Mouse (Mus musculus) neural tube, embryonic 13.5 days (tissue): ENCODE results near the gene C1qtnf5. TPM values are rescaled to one million over a fixed set of nuclear protein-coding genes. Genes with fewer than 3 reads are reported as not detected.

Experiments used
- ATAC-seq: fragments of 200-750 bp; cut with Nextera tagmentation; 2 replicates; pipeline ENCODE4 v1.8.0; 2017; ENCODE audit warnings: low read depth, mild to moderate bottlenecking, moderate TSS enrichment, moderate library complexity
- H3K27ac ChIP-seq: fragments of 300-500 bp; sonication (generic); replicated peaks from 2 replicates; pipeline ENCODE4 v1.5.1; 2015; ENCODE audit warnings: moderate library complexity, mild to moderate bottlenecking, inconsistent platforms
- H3K27me3 ChIP-seq: fragments of 300-500 bp; sonication (generic); 2 replicates; pipeline ENCODE4 v1.6.1; 2015; ENCODE audit warnings: mild to moderate bottlenecking, inconsistent platforms
- H3K36me3 ChIP-seq: fragments of 300-500 bp; sonication (generic); 2 replicates; pipeline ENCODE4 v1.6.1; 2015; ENCODE audit warnings: mild to moderate bottlenecking, inconsistent platforms
- H3K4me1 ChIP-seq: fragments of 300-500 bp; sonication (generic); replicated peaks from 2 replicates; pipeline ENCODE4 v1.6.1; 2015; ENCODE audit warnings: inconsistent platforms
- H3K4me2 ChIP-seq: fragments of 300-500 bp; sonication (generic); 2 replicates; pipeline ENCODE4 v1.6.1; 2015; ENCODE audit warnings: inconsistent platforms, mild to moderate bottlenecking, moderate library complexity
- H3K4me3 ChIP-seq: fragments of 300-500 bp; sonication (generic); 2 replicates; pipeline ENCODE4 v1.5.1; 2015; ENCODE audit warnings: mild to moderate bottlenecking, inconsistent platforms
- H3K9ac ChIP-seq: fragments of 300-500 bp; sonication (generic); 2 replicates; pipeline ENCODE4 v1.6.1; 2015; ENCODE audit warnings: moderate library complexity, mild to moderate bottlenecking, inconsistent platforms
- H3K9me3 ChIP-seq: fragments of 300-500 bp; sonication (generic); 2 replicates; pipeline ENCODE4 v1.6.1; 2016; ENCODE audit warnings: inconsistent platforms
- WGBS: fragments of 180-500 bp; shearing (Covaris S2); methylation state at CpG from one replicate; pipeline ENCODE4 v1.1.7; 2015; 5-methylcytosine and 5-hydroxymethylcytosine counted together
- polyA plus RNA-seq: library from polyadenylated mRNA; unstranded; fragments of >200 nt; fragmentation: Nextera tagmentation; extraction: Ambion mirVana; gene quantifications from 2 replicates; pipeline ENCODE4 v1.2.1, GENCODE M21; 2015

The C1qtnf5 gene
- polyA plus RNA-seq, 1 experiment from 2014 or later = 3.6 TPM

DNA sequence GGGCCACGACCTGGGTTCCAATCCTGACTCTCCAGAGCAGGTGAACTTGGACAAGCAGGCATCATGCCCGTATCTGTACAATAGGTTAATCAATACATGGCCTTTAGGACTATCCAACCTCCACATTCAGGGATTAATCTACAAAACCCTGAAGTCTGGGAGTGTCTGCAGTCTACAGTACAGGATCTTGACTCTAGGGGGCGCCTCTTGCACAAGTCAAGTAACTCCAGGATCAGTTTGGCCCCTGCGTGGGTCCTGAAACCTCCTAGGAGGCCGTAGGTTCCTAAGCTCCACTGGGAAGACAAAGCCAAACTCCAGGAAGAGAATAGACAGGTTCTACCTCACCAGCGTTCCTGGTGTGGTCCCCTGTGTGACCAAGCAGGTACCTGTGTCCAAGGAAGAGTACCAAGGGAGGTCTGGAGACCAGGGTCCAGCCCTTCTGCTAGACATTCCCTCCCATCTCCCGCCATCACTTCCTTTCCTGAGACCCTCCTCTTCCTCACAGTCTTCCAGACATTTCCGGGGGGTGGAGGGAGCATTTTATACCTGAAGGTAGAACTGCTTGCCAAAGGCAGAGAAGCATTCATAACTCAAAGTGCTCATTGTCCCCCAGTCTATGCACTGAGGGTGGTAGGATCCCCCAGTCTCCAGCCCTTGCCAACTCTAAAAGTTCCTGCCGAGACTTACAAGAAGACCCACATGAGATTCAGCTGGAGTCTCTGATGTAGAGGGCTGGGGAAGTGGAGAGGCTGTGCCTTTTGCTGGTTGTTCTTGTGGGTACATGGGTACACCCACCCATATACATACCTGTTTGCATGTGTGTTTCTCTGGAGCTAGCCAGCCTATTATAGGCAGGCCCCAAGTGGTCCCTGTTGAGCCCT lies 32.4 kb upstream of the C1qtnf5 start:
- Histone ChIP-seq H3K27ac (no peak overlapping the region), H3K36me3 (no peaks in the 10 kb centered on the region), H3K4me3 (no peak overlapping the region), H3K9ac (no peak overlapping the region), H3K27me3 (peaks cover 4% of the 10 kb centered on the region; the same call in 1 of the 2 replicates), H3K4me2 (no peak overlapping the region), H3K9me3 (no peaks in the 10 kb centered on the region), H3K4me1 (peaks cover 59% of the 10 kb centered on the region)
- no peak for ATAC-seq
- 64% methylated on average over 9 of the region's 9 CpGs for WGBS

DNA sequence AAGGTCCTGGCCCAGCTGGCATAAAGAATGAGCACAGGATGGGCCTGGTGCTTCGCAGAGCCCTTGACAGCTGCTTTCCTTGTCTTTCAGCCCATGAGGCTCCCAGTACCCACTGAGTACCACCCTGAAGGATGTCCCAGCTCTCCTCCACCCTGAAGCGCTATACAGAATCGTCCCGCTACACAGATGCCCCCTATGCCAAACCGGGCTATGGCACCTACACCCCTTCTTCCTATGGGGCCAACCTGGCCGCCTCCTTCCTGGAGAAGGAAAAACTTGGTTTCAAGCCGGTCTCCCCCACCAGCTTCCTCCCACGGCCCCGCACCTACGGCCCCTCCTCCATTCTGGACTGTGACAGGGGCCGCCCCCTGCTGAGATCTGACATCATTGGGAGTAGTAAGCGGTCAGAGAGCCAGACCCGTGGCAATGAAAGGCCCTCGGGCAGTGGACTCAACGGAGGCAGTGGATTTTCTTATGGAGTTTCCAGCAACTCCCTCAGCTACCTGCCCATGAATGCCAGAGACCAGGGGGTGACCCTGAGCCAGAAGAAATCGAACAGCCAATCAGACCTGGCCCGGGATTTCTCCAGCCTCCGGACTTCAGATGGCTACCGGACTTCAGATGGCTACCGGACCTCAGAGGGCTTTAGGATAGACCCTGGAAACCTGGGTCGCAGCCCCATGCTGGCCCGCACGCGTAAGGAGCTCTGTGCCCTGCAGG lies 31.6 kb upstream of the C1qtnf5 start:
- Histone ChIP-seq H3K27ac (no peak overlapping the region), H3K27me3 (no peaks in the 10 kb centered on the region), H3K4me3 (no peak overlapping the region), H3K36me3 (no peaks in the 10 kb centered on the region), H3K4me2 (no peak overlapping the region), H3K9me3 (no peaks in the 10 kb centered on the region), H3K9ac (no peak overlapping the region), H3K4me1 (peaks cover 54% of the 10 kb centered on the region)
- WGBS = 70% methylated on average over 24 of the region's 24 CpGs
- ATAC-seq = no peak

DNA sequence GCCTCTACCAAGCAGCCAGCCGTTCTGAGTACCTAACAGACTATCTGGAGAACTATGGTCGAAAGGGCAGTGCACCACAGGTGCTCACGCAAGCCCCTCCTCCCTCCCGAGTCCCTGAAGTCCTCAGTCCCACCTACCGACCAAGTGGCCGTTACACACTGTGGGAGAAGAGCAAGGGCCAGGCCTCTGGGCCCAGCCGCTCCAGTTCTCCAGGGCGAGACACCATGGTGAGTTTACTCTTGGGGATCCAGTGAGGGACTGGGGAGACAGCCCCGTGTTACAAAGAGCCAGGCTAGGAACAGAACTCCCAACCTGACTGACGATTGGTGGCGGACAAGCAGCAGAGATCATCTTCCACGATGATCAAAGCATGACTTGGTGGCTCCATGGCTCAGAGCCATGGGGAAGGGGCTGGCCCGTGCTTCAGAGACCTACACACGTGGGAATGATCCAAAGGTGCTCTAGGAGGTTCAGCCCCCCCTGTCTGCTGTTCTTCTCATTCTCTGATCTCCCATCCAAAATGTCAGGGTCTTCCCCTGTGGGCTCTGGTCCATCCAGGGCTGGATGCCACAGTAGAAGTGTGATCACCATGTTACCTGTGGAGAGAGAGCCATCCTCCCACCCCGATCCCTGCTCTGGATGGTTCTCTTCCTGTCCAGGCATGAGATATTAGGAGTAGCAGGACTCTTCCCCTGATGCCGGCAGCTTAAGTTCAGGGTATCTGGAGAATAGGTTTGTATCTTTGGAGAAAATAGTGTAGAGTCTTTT lies 30.9 kb upstream of the C1qtnf5 start:
- no peaks in the 10 kb centered on the region for H3K36me3 ChIP-seq
- H3K9ac ChIP-seq = no peak overlapping the region
- H3K4me2 ChIP-seq = no peak overlapping the region
- H3K9me3 ChIP-seq = no peaks in the 10 kb centered on the region
- ATAC-seq = no peak
- H3K27me3 ChIP-seq = no peaks in the 10 kb centered on the region
- H3K4me3 ChIP-seq = no peak overlapping the region
- H3K27ac ChIP-seq = no peak overlapping the region
- peaks cover 53% of the 10 kb centered on the region for H3K4me1 ChIP-seq
- WGBS = 70% methylated on average over 16 of the region's 16 CpGs

DNA sequence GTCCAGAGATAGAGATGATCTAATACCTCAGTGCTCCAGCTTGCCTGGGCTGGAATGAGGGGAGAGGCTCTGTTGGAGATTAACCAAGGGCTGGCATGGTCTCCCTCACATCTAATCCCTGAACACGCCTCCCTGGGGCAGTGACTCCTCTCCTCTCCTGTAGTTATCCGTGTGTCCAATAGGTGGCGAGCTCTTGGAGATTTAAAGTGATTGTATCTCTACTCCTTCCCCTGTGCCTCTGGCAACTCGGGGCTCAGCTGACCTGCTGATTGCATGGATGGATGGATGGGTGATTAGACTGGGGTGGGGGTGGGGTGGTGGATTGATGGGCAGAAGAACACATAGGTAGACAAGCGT lies 30.3 kb upstream of the C1qtnf5 start:
- no peak for ATAC-seq
- peaks cover 53% of the 10 kb centered on the region for H3K4me1 ChIP-seq
- WGBS = 13% methylated on average over 5 of the region's 5 CpGs

DNA sequence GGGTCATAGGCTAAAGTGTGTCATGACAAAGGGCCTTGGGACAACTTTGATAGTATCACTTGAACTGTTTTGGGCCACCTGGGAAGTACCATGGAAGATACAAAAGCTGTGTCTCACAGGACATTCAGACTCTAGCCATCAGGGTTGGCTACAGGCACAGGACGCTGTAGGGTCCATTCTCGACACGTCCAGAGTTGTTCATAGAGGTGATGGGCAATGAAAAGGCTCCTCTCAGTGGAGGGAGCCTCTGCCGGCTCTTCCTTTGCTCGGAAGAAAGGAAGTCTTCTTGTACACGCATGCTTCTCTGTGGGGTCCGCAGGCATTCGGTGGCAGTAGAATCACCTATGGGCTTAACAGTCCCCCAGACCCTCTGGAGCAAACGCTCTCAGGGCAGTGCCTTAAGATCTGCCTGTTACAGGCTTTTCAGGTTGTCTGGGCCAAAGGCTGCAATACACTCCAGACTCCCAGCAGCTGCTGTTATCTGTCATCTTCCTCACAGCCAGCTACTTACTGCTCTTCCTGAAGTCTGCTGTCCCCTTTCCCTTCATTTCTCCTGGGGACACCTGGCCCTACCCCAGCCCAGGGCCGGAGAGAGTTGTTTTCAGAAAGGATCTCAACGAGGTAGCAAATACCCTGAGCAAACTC lies 29.7 kb upstream of the C1qtnf5 start:
- H3K4me3 ChIP-seq = no peak overlapping the region
- H3K36me3 ChIP-seq = no peaks in the 10 kb centered on the region
- no peak overlapping the region for H3K4me2 ChIP-seq
- H3K4me1 ChIP-seq = peaks cover 46% of the 10 kb centered on the region
- ATAC-seq = no peak
- 0 out of 2 replicates have a peak, but pooled peaks cover 2% of the 10 kb centered on the region for H3K27me3 ChIP-seq
- no peak overlapping the region for H3K27ac ChIP-seq
- no peak overlapping the region for H3K9ac ChIP-seq
- no peaks in the 10 kb centered on the region for H3K9me3 ChIP-seq
- WGBS = 86% methylated on average over 11 of the region's 11 CpGs

More for the DNA sequence above, 30.3 kb upstream of the C1qtnf5 start:
- Histone ChIP-seq H3K9ac (no peak overlapping the region), H3K4me2 (no peak overlapping the region), H3K27ac (no peak overlapping the region), H3K4me3 (no peak overlapping the region), H3K9me3 (no peaks in the 10 kb centered on the region), H3K27me3 (no peaks in the 10 kb centered on the region), H3K36me3 (no peaks in the 10 kb centered on the region)

DNA sequence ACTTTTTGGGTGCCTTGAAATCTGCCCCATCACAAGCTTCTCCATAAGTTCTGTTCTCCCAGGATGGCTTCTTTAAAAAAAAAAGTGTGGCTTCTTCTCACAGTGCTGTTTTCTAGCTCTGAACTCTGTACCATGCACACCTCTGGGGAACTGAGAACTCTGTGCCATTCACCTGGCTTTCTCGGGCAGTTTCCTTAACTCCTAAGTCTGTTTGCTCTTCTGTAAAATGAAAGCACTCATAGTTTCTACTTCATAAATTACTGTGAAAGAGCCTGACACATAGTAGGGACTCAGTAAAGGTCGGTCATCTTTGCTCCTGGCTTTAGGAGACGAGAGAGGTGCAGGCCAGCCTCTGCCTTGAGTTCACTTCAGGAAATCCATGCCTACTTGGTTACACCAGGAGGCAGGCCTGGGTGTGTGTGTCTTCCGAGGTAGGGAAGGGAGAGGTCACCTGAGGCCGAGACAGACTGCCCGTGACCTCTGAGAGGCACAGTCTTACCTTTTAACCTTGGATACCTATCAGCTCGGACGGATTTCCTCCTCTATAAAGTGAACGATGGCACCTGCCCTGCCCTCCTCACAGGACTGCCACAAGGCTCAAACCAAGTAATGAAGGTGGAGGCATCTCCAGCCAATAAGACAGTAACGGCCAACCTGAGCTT lies 28.8 kb upstream of the C1qtnf5 start:
- Histone ChIP-seq H3K9ac (no peak overlapping the region), H3K27me3 (peaks cover 11% of the 10 kb centered on the region), H3K36me3 (no peaks in the 10 kb centered on the region), H3K4me3 (no peak overlapping the region), H3K4me1 (peaks cover 38% of the 10 kb centered on the region), H3K9me3 (no peaks in the 10 kb centered on the region), H3K4me2 (no peak overlapping the region), H3K27ac (no peak overlapping the region)
- WGBS = 87% methylated on average over 10 of the region's 10 CpGs
- no peak for ATAC-seq

DNA sequence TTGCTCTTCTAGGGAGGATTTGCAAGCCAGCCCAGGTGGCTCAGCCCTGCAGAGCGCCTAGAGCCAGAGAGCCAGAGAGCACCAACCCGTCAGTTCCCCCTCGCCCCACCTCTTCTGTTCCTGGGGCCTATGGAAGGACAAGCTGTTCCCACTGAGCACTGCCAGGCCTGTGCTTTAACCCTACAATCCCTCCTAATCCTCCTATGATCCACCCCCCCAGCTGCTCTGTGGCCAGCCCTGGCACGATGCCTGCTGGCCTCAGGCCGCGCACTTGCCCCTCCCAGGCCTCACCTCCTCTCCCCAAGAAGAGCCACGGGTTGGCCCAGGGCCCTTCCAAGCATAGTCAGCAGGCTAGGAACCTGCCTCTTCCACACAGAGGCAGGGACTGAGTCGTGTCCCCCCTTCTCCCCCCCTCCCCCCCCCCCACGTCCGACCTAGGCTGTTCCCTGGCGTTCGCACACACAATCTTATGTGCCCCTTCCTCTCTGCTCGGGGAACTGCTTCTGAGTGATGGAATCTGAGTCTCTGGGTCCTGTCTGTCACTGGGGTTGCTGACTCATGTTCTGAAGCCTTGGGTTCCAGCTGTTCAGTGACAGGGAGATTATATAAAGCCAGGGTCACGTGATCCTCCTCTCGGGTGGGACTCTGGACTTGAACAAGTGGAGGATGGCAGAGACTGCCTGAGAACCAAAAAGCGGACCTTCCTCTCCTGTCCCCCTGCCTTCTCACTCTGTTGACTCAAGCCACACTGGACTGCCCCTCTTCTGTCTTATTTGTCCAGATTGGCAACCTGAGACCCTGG lies 27.9 kb upstream of the C1qtnf5 start:
- Histone ChIP-seq H3K4me1 (peaks cover 45% of the 10 kb centered on the region), H3K27ac (no peak overlapping the region), H3K9me3 (no peaks in the 10 kb centered on the region), H3K36me3 (no peaks in the 10 kb centered on the region), H3K4me3 (no peak overlapping the region), H3K4me2 (no peak overlapping the region), H3K9ac (no peak overlapping the region), H3K27me3 (peaks cover 20% of the 10 kb centered on the region)
- 48% methylated on average over 16 of the region's 16 CpGs for WGBS
- ATAC-seq = peak; percentile 40; the same call in 1 of the 2 replicates

DNA sequence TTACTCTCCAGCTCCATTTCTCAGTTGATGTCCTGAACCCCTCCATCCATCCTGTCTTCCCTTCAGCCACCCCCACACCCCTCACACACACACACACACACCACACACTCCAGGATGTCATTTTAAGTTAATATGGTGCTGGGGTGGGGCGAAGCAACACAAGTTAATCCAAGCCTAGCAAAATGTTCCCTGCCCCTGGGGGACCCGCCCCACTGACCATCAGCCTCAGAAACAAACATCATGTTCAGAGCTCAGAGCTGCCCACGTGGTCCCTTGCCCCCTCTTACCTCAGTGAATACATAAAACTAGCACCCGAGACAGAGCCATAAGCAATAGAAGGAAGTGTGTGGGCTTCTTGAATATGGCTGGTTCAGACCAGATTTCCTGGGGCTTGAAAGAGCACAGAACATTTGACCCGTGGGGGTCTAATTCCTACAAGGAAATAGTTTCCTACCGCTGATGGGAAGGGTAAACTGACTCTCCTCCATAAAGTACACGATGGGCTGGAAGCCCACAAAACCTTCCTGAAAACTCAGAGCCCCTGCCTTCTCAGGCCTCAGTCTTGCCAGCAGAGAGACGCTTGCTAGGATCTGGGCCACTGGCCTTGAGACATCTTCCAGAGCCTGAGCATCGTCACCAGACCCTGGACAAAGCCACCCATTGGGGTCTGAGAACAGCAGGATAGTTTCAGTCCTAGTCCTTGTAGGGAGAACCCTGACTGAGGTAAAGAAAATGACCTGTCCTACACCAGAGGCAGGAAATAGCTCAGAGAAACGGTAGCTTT lies 26.9 kb upstream of the C1qtnf5 start:
- H3K27me3 ChIP-seq = peaks cover 28% of the 10 kb centered on the region
- ATAC-seq = no peak
- H3K4me3 ChIP-seq = no peak overlapping the region
- H3K4me1 ChIP-seq = peaks cover 55% of the 10 kb centered on the region
- no peaks in the 10 kb centered on the region for H3K36me3 ChIP-seq
- 74% methylated on average over 10 of the region's 10 CpGs for WGBS
- no peaks in the 10 kb centered on the region for H3K9me3 ChIP-seq
- no peak overlapping the region for H3K4me2 ChIP-seq
- H3K9ac ChIP-seq = no peak overlapping the region
- no peak overlapping the region for H3K27ac ChIP-seq

DNA sequence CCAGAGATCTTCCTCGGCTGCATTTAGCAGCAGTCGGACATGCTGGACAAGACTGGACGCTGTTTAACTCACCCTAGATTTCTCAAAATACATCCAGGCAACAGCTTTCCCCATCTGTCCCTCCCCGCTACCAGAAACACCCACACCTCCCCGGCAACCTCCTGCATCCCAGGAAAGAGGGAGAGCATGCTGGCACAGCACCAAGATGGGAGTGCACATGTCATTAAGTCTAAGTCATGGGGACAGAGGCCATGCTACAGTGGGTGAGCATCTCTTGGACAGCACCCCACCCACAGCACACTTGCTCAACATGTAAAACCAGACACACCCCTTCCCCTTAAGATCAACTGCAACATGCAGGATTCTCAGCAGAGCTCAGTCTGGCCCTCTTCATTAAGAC lies 26.1 kb upstream of the C1qtnf5 start:
- H3K36me3 ChIP-seq = no peaks in the 10 kb centered on the region
- H3K27me3 ChIP-seq = peaks cover 36% of the 10 kb centered on the region
- H3K9ac ChIP-seq = no peak overlapping the region
- H3K9me3 ChIP-seq = no peaks in the 10 kb centered on the region
- H3K27ac ChIP-seq = no peak overlapping the region
- H3K4me3 ChIP-seq = no peak overlapping the region
- H3K4me2 ChIP-seq = no peak overlapping the region
- peaks cover 54% of the 10 kb centered on the region for H3K4me1 ChIP-seq
- ATAC-seq = no peak
- 68% methylated on average over 5 of the region's 5 CpGs for WGBS

DNA sequence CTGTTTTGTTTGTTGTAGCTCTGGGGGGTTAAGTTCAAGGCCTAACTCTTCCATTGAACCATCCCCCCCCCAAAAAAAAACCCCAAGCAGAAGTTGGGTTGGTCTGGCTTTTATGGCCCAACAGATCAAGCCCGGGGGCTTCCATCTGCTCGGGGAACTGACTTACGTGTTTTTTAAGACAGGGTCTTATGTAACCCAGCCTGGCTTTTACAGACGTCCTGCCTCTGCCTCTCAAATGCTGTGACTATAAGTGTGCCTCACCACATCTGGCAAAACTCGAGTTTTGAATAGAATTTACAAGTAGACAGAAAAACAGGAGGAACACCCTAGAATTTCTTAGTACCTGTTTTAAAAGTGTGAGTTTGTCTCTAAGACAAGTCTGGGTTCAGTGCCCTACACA lies 25.5 kb upstream of the C1qtnf5 start:
- peaks cover 51% of the 10 kb centered on the region for H3K4me1 ChIP-seq
- WGBS = 64% methylated on average over 5 of the region's 5 CpGs

More for the DNA sequence above, 25.5 kb upstream of the C1qtnf5 start:
- no peak for ATAC-seq
- Histone ChIP-seq H3K27me3 (peaks cover 42% of the 10 kb centered on the region), H3K27ac (no peak overlapping the region), H3K9me3 (no peaks in the 10 kb centered on the region), H3K36me3 (no peaks in the 10 kb centered on the region), H3K4me3 (no peak overlapping the region), H3K4me2 (no peak overlapping the region), H3K9ac (no peak overlapping the region)
